Mouse (Mus musculus) CH12.LX (cell line): ENCODE results near the gene Iba57. TPM values are rescaled to one million over a fixed set of nuclear protein-coding genes. Genes with fewer than 3 reads are reported as not detected.
A peak's percentile ranks its signal among the peaks of the same experiment; 100 is the strongest.

Experiments
- DNase-seq: peaks from one replicate; pipeline ENCODE4 v3.0.0-alpha.2; 2013; ENCODE audit errors: extremely low read depth
- H3K27ac ChIP-seq: 2 replicates; pipeline ENCODE4 v1.5.1; 2012; ENCODE audit warnings: low read depth, mild to moderate bottlenecking, control low read depth, moderate library complexity; ENCODE audit not compliant: insufficient read depth
- H3K27me3 ChIP-seq: replicated peaks from 2 replicates; pipeline ENCODE3; 2012; ENCODE audit warnings: inconsistent platforms
- H3K36me3 ChIP-seq, 2 experiments: replicated peaks in 1 of 2; 2 replicates each; pipeline versions ENCODE3 to v1.6.1; 2012; ENCODE audit warnings: inconsistent platforms in 1 of 2, low read length in 1 of 2, mild to moderate bottlenecking in 1 of 2, mixed read lengths in 1 of 2, moderate library complexity in 1 of 2; ENCODE audit not compliant: control insufficient read depth in 1 of 2, insufficient read depth in 1 of 2
- H3K4me1 ChIP-seq, 2 experiments: 2 replicates each; pipeline ENCODE4 v1.6.1; 2012; ENCODE audit warnings: inconsistent platforms in 1 of 2, moderate library complexity in 1 of 2; ENCODE audit not compliant: insufficient read depth in 2 of 2, control insufficient read depth in 1 of 2
- H3K4me2 ChIP-seq: 2 replicates; pipeline ENCODE4 v1.6.1; 2012; ENCODE audit warnings: low read depth, mild to moderate bottlenecking, control low read depth; ENCODE audit not compliant: poor library complexity, insufficient read depth, severe bottlenecking
- H3K4me3 ChIP-seq, 3 experiments: fragments of 150-350 bp in 1 of 3; sonication (generic) in 1 of 3; replicated peaks in 1 of 3; 2 replicates each; pipeline versions ENCODE3 to v1.5.1; 2011 to 2012; ENCODE audit warnings: low read depth in 2 of 3, low read length in 2 of 3, mild to moderate bottlenecking in 2 of 3, moderate library complexity in 2 of 3, control low read depth in 1 of 3, improper control_type of control experiment in 1 of 3, inconsistent platforms in 1 of 3, mixed read lengths in 1 of 3; ENCODE audit not compliant: poor library complexity in 1 of 3
- H3K79me2 ChIP-seq: replicated peaks from 2 replicates; pipeline ENCODE4 v1.6.1; 2012; ENCODE audit warnings: mild to moderate bottlenecking, moderate library complexity; ENCODE audit not compliant: control insufficient read depth, poor library complexity, insufficient read depth, severe bottlenecking; ENCODE audit errors: extremely low read depth
- H3K9ac ChIP-seq: 2 replicates; pipeline ENCODE4 v1.6.1; 2012; ENCODE audit warnings: low read depth, mild to moderate bottlenecking, control low read depth, moderate library complexity; ENCODE audit not compliant: insufficient read depth
- H3K9me3 ChIP-seq: replicated peaks from 2 replicates; pipeline ENCODE3; 2012; ENCODE audit warnings: low read length, inconsistent platforms, mixed read lengths
- CHD1 ChIP-seq: IDR thresholded peaks from 2 replicates; pipeline ENCODE4 v1.6.1; 2012; ENCODE audit warnings: low read depth, low read length, improper control_type of control experiment, inconsistent platforms
- CHD2 ChIP-seq: IDR thresholded peaks from 2 replicates; pipeline ENCODE4 v1.6.1; 2011; ENCODE audit warnings: low read length, improper control_type of control experiment
- CTCF ChIP-seq, 2 experiments: IDR thresholded peaks in 1 of 2; conservative IDR thresholded peaks in 1 of 2; 2 replicates each; pipeline ENCODE4 v1.5.1; 2011 to 2012; ENCODE audit warnings: low read depth in 2 of 2, low read length in 2 of 2, improper control_type of control experiment in 1 of 2, inconsistent platforms in 1 of 2, mild to moderate bottlenecking in 1 of 2, moderate library complexity in 1 of 2
- E2F4 ChIP-seq: IDR thresholded peaks from 2 replicates; pipeline ENCODE4 v1.6.1; 2011; ENCODE audit warnings: low read depth, low read length, improper control_type of control experiment; ENCODE audit not compliant: insufficient replicate concordance
- ELF1 ChIP-seq: IDR thresholded peaks from 2 replicates; pipeline ENCODE4 v1.6.1; 2014; ENCODE audit warnings: low read depth, mild to moderate bottlenecking, inconsistent platforms, low read length, improper control_type of control experiment
- EP300 ChIP-seq: IDR thresholded peaks from 2 replicates; pipeline ENCODE4 v1.6.1; 2011; ENCODE audit warnings: low read length, improper control_type of control experiment
- ETS1 ChIP-seq: conservative IDR thresholded peaks from 2 replicates; pipeline ENCODE4 v1.6.1; 2012; ENCODE audit warnings: low read depth, mild to moderate bottlenecking, inconsistent platforms, low read length, improper control_type of control experiment, moderate library complexity
- GABPA ChIP-seq: IDR thresholded peaks from 2 replicates; pipeline ENCODE4 v1.6.1; 2012; ENCODE audit warnings: low read depth, low read length, improper control_type of control experiment, inconsistent platforms; ENCODE audit not compliant: insufficient replicate concordance
- HCFC1 ChIP-seq: IDR thresholded peaks from 2 replicates; pipeline ENCODE4 v1.6.1; 2012; ENCODE audit warnings: low read depth, mild to moderate bottlenecking, inconsistent platforms, low read length, improper control_type of control experiment
- IRF4 ChIP-seq: IDR thresholded peaks from 2 replicates; pipeline ENCODE4 v1.6.1; 2014; ENCODE audit warnings: low read depth, mild to moderate bottlenecking, inconsistent platforms, low read length, improper control_type of control experiment
- JUN ChIP-seq: IDR thresholded peaks from 2 replicates; pipeline ENCODE4 v1.6.1; 2011; ENCODE audit warnings: low read depth, mild to moderate bottlenecking, low read length, improper control_type of control experiment, moderate library complexity; ENCODE audit not compliant: insufficient read depth
- JUND ChIP-seq: conservative IDR thresholded peaks from 2 replicates; pipeline ENCODE4 v1.6.1; 2011; ENCODE audit warnings: low read depth, low read length, improper control_type of control experiment
- KAT2A ChIP-seq: IDR thresholded peaks from 2 replicates; pipeline ENCODE4 v1.6.1; 2012; ENCODE audit warnings: low read length, improper control_type of control experiment, inconsistent platforms; ENCODE audit not compliant: insufficient replicate concordance
- MAFK ChIP-seq: IDR thresholded peaks from 2 replicates; pipeline ENCODE4 v1.6.1; 2011; ENCODE audit warnings: low read length, improper control_type of control experiment; ENCODE audit not compliant: insufficient replicate concordance
- MAZ ChIP-seq: IDR thresholded peaks from 2 replicates; pipeline ENCODE4 v1.6.1; 2012; ENCODE audit warnings: low read depth, mild to moderate bottlenecking, inconsistent platforms, low read length, improper control_type of control experiment, moderate library complexity
- MXI1 ChIP-seq: IDR thresholded peaks from 2 replicates; pipeline ENCODE4 v1.6.1; 2011; ENCODE audit warnings: mild to moderate bottlenecking, low read depth, low read length, improper control_type of control experiment
- MYC ChIP-seq: IDR thresholded peaks from 2 replicates; pipeline ENCODE4 v1.6.1; 2011; ENCODE audit warnings: low read depth, mild to moderate bottlenecking, improper control_type of control experiment, low read length
- NRF1 ChIP-seq: IDR thresholded peaks from 2 replicates; pipeline ENCODE4 v1.6.1; 2014; ENCODE audit warnings: low read depth, mild to moderate bottlenecking, inconsistent platforms, low read length, improper control_type of control experiment, moderate library complexity
- PAX5 ChIP-seq: IDR thresholded peaks from 2 replicates; pipeline ENCODE4 v1.6.1; 2012; ENCODE audit warnings: low read length, inconsistent platforms, mixed read lengths
- POLR2A ChIP-seq: IDR thresholded peaks from 2 replicates; pipeline ENCODE4 v1.6.1; 2011; ENCODE audit warnings: low read depth, mild to moderate bottlenecking, improper control_type of control experiment, low read length
- POLR2AphosphoS2 ChIP-seq: IDR thresholded peaks from 2 replicates; pipeline ENCODE4 v1.6.1; 2011; ENCODE audit warnings: low read depth, low read length, improper control_type of control experiment
- RAD21 ChIP-seq: IDR thresholded peaks from 2 replicates; pipeline ENCODE4 v1.6.1; 2011; ENCODE audit warnings: low read depth, mild to moderate bottlenecking, low read length, improper control_type of control experiment, moderate library complexity
- RCOR1 ChIP-seq: conservative IDR thresholded peaks from 2 replicates; pipeline ENCODE4 v1.6.1; 2012; ENCODE audit warnings: low read depth, mild to moderate bottlenecking, inconsistent platforms, low read length, improper control_type of control experiment
- SIN3A ChIP-seq: IDR thresholded peaks from 2 replicates; pipeline ENCODE4 v1.6.1; 2012; ENCODE audit warnings: low read length, improper control_type of control experiment, inconsistent platforms
- SMC3 ChIP-seq: IDR thresholded peaks from 2 replicates; pipeline ENCODE4 v1.6.1; 2011; ENCODE audit warnings: low read depth, low read length, improper control_type of control experiment
- TCF12 ChIP-seq: IDR thresholded peaks from 2 replicates; pipeline ENCODE4 v1.6.1; 2014; ENCODE audit warnings: low read depth, mild to moderate bottlenecking, inconsistent platforms, low read length, improper control_type of control experiment
- UBTF ChIP-seq: IDR thresholded peaks from 2 replicates; pipeline ENCODE4 v1.6.1; 2012; ENCODE audit warnings: low read depth, mild to moderate bottlenecking, inconsistent platforms, low read length, improper control_type of control experiment, moderate library complexity
- USF2 ChIP-seq: conservative IDR thresholded peaks from 2 replicates; pipeline ENCODE4 v1.6.1; 2011; ENCODE audit warnings: low read depth, low read length, improper control_type of control experiment
- ZC3H11A ChIP-seq: IDR thresholded peaks from 2 replicates; pipeline ENCODE4 v1.6.1; 2012; ENCODE audit warnings: low read depth, mild to moderate bottlenecking, inconsistent platforms, low read length, improper control_type of control experiment
- ZKSCAN1 ChIP-seq: IDR thresholded peaks from 2 replicates; pipeline ENCODE4 v1.6.1; 2012; ENCODE audit warnings: low read depth, inconsistent platforms, low read length, improper control_type of control experiment, borderline replicate concordance
- ZMIZ1 ChIP-seq: IDR thresholded peaks from 2 replicates; pipeline ENCODE4 v1.6.1; 2012; ENCODE audit warnings: low read depth, mild to moderate bottlenecking, inconsistent platforms, low read length, improper control_type of control experiment
- ZNF384 ChIP-seq: IDR thresholded peaks from 2 replicates; pipeline ENCODE4 v1.6.1; 2012; ENCODE audit warnings: low read depth, low read length, improper control_type of control experiment, inconsistent platforms
- dilution Hi-C: fragments of 300-500 bp; cut with MboI; formaldehyde crosslinking; loops from 2 replicates; pipeline ENCODE4 v1.14.3; 2020; ENCODE audit warnings: low sequenced_read_pairs; ENCODE audit not compliant: extremely low pct_unique_long_range_greater_than_20kb, extremely low pct_ligation_motif_present
- in situ Hi-C: fragments of 300-500 bp; cut with MboI; formaldehyde crosslinking; loops from 3 replicates; pipeline ENCODE4 v1.14.3; 2019; ENCODE audit warnings: low sequenced_read_pairs, low pct_ligation_motif_present, low pct_unique_long_range_greater_than_20kb, mixed read lengths
- polyA plus RNA-seq: library from polyadenylated mRNA; unstranded; fragments of >175 nt; gene quantifications from 2 replicates; pipeline ENCODE4 v1.2.1, GENCODE M21; 2012; ENCODE audit warnings: low read depth; ENCODE audit not compliant: insufficient read length
- total RNA-seq, 2 experiments: library from RNA; depleted of rRNA; stranded (reverse); fragments of 300-350 nt in 1 of 2; fragments of >200 nt in 1 of 2; gene quantifications; 2 replicates each; pipeline ENCODE4 v1.2.3; 2012 to 2014

Iba57 gene
- total and polyA plus RNA-seq, 3 experiments = 4.0 to 7.5 (median 4.6) TPM

- Histone ChIP-seq H3K9me3 (no peaks in the 10 kb centered on the region), H3K79me2 (peaks cover 24% of the 10 kb centered on the region), H3K27me3 (no peaks in the 10 kb centered on the region), H3K27ac (no peak overlapping the region), H3K36me3 (peaks cover 60 to 79% of the 10 kb centered on the region in 2 experiments), H3K4me2 (no peak overlapping the region), H3K9ac (no peak overlapping the region), H3K4me1 (peaks cover 5 to 52% of the 10 kb centered on the region in 2 experiments; a peak in 2 of 4 replicates), H3K4me3 (peak overlapping the region in 1 of 3 experiments; percentile 74)
- TF ChIP-seq HCFC1 (no peak), SMC3 (no peak), POLR2A (no peak)
- dilution Hi-C loops (no loop called here), in situ Hi-C loops (no loop called here)
- DNase-seq = no peak
These were observed 46.0 kb upstream of the Iba57 start for GRCm38 (mm10) chr11:59209580-59209979.

DNA sequence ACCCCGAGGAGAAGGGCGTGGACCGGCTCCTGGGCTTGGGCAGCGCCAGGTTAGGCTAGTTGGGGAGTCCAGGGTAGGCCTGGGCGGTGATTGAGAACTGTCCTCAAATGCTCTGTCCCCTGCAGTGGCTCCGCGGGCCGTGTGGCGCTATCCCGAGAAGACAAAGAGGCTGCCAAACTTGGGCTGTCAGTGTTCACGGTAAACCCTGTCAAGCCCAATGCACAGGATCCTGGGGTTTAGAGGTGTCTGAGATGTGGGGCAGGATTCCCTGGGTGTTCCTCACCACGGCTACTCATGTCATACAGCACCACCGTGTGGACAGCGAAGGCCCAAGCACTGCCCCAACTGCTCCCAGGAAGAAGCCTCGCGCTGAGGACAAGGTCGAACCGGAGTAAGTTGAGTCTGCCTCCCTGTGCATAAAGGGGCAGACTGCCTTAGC, 45.5 kb upstream of the Iba57 start:
- H3K9ac ChIP-seq = peak overlapping the region; percentile 79
- peak; percentile 74 for DNase-seq
- H3K27ac ChIP-seq = peak overlapping the region; percentile 17; the same call in 1 of the 2 replicates
- peak overlapping the region; percentile 74 to 83 (median 81) for H3K4me3 ChIP-seq
- peak overlapping the region; percentile 91 for H3K4me2 ChIP-seq
- H3K4me1 ChIP-seq = peaks cover 5 to 47% of the 10 kb centered on the region in 2 experiments; a peak in 3 of 4 replicates
- in situ Hi-C loops (no loop called here), dilution Hi-C loops (no loop called here)
- peaks cover 18% of the 10 kb centered on the region for H3K79me2 ChIP-seq
- H3K27me3 ChIP-seq = no peaks in the 10 kb centered on the region
- no peaks in the 10 kb centered on the region for H3K9me3 ChIP-seq
- H3K36me3 ChIP-seq = peaks cover 64 to 79% of the 10 kb centered on the region in 2 experiments
- TF ChIP-seq POLR2A = peak; percentile 44; the same call in 1 of the 2 replicates
- no peak for TF ChIP-seq ZMIZ1
- 0 out of 2 replicates have a peak, but pooled peaks have one; percentile 15 for TF ChIP-seq MAZ
- no peak for TF ChIP-seq MAFK
- peak; percentile 59 for TF ChIP-seq SMC3
- TF ChIP-seq GABPA = no peak
- no peak for TF ChIP-seq POLR2AphosphoS2
- no peak for TF ChIP-seq EP300
- no peak for TF ChIP-seq PAX5
- TF ChIP-seq MYC = 0 out of 2 replicates have a peak, but pooled peaks have one; percentile 37
- no peak for TF ChIP-seq JUND
- TF ChIP-seq KAT2A = no peak
- TF ChIP-seq RCOR1 = no peak
- TF ChIP-seq CHD1 = no peak
- TF ChIP-seq RAD21 = peak; percentile 47
- no peak for TF ChIP-seq JUN
- TF ChIP-seq HCFC1 = no peak
- TF ChIP-seq ZC3H11A = no peak
- no peak for TF ChIP-seq SIN3A
- no peak for TF ChIP-seq USF2
- TF ChIP-seq NRF1 = no peak
- no peak for TF ChIP-seq ETS1
- no peak for TF ChIP-seq MXI1
- TF ChIP-seq CTCF (conservative IDR thresholded peaks at IDR 0.05 in 1 of 2, IDR thresholded peaks at IDR 0.05 in 1 of 2; ENCODE audit: low read depth in 2 of 2, low read length in 2 of 2) = peak; percentile 26 to 69; a peak in 3 of 4 replicates
- 0 out of 2 replicates have a peak, but pooled peaks have one; percentile 27 for TF ChIP-seq TCF12
- TF ChIP-seq ZKSCAN1 = no peak
- no peak for TF ChIP-seq IRF4
- TF ChIP-seq CHD2 = 0 out of 2 replicates have a peak, but pooled peaks have one; percentile 10
- TF ChIP-seq E2F4 = no peak
- TF ChIP-seq ELF1 = no peak
- TF ChIP-seq ZNF384 = no peak
- TF ChIP-seq UBTF = no peak
